In genomic region chr11:24079392-24080391, GRCm38 (mm10) we compare ENCODE assay signal across 8 mouse cellular contexts. TPM values are rescaled to one million over a fixed set of nuclear protein-coding genes. Genes with fewer than 3 reads are reported as not detected.
DNase-seq lines count a peak whose midpoint lies in the region; ATAC-seq and TF ChIP-seq lines count a peak whose summit lies in the region.

No protein-coding gene starts in this region.

- no peaks in the 10 kb centered on the region for H3K27me3 ChIP-seq in embryonic facial prominence, embryonic 11.5 days (ENCODE audit: control insufficient read depth, insufficient read depth, low read length)
- H3K27me3 ChIP-seq in heart, postnatal 0 days (ENCODE audit: control insufficient read depth, insufficient read depth, low read length) = peaks cover 8% of the 10 kb centered on the region

- H3K27ac ChIP-seq in embryonic facial prominence, embryonic 11.5 days (replicated peaks; ENCODE audit: low read depth, low read length) = peak overlapping the region; percentile 96
- peak overlapping the region; percentile 84 for H3K27ac ChIP-seq in heart, postnatal 0 days (ENCODE audit: low read depth)

- H3K9me3 ChIP-seq in embryonic facial prominence, embryonic 11.5 days (replicated peaks; ENCODE audit: control insufficient read depth, low read length) = no peaks in the 10 kb centered on the region
- no peaks in the 10 kb centered on the region for H3K9me3 ChIP-seq in heart, postnatal 0 days (replicated peaks; ENCODE audit: control insufficient read depth, low read length)

- TF ChIP-seq EP300 in heart, postnatal 0 days (IDR thresholded peaks at IDR 0.05; ENCODE audit: low read depth) = no peak

- H3K4me3 ChIP-seq in embryonic facial prominence, embryonic 11.5 days (ENCODE audit: low read depth, low read length) = peak overlapping the region; percentile 92
- H3K4me3 ChIP-seq in heart, postnatal 0 days (ENCODE audit: low read depth, low read length) = peak overlapping the region; percentile 70

- peak overlapping the region; percentile 99 for H3K9ac ChIP-seq in embryonic facial prominence, embryonic 11.5 days (replicated peaks; ENCODE audit: low read length)
- H3K9ac ChIP-seq in heart, postnatal 0 days (replicated peaks; ENCODE audit: low read depth, low read length) = peak overlapping the region; percentile 72

- TF ChIP-seq CTCF in heart, postnatal 0 days (IDR thresholded peaks at IDR 0.05; ENCODE audit: low read depth) = no peak

- no peak for ATAC-seq in embryonic facial prominence, embryonic 11.5 days (replicated peaks; ENCODE audit: insufficient number of reproducible peaks, low FRiP score, low TSS enrichment, low read depth)
- no peak for ATAC-seq in heart, postnatal 0 days (ENCODE audit: insufficient read depth, low read depth)
- peak; percentile 15; the same call in 1 of the 2 replicates for ATAC-seq in megakaryocyte-erythroid progenitor cell, adult 5-6 weeks (replicated peaks; ENCODE audit: low FRiP score, low TSS enrichment, poor library complexity, severe bottlenecking)

- WGBS in embryonic facial prominence, embryonic 11.5 days = under 1% methylated on average over 43 of the region's 43 CpGs
- WGBS in heart, postnatal 0 days = under 1% methylated on average over 43 of the region's 43 CpGs

- no peaks in the 10 kb centered on the region for H3K36me3 ChIP-seq in embryonic facial prominence, embryonic 11.5 days (replicated peaks; ENCODE audit: control insufficient read depth, insufficient read depth, low read depth, low read length)
- H3K36me3 ChIP-seq in heart, postnatal 0 days (replicated peaks; ENCODE audit: control insufficient read depth, insufficient read depth, low read length) = no peaks in the 10 kb centered on the region

- peak; percentile 71 to 72 for DNase-seq in right cerebral cortex, postnatal 10 days (ENCODE audit: low spot score in 2 of 2)
- DNase-seq in right cerebral cortex, postnatal 36 days (ENCODE audit: low spot score in 2 of 2) = no peak
- peak; percentile 73 for DNase-seq in embryonic facial prominence, embryonic 11.5 days (ENCODE audit: low spot score)
- peak; percentile 31 for DNase-seq in heart, postnatal 0 days (ENCODE audit: low spot score)
- DNase-seq in layer of hippocampus, postnatal 36 days = peak; percentile 71 to 74
- peak; percentile 21 to 44 for DNase-seq in spleen, postnatal 14 days (ENCODE audit: low spot score in 2 of 2)
- DNase-seq in frontal cortex, adult 2 months (ENCODE audit: extremely low spot score in 1 of 2, low spot score in 1 of 2) = no peak

- H3K4me1 ChIP-seq in embryonic facial prominence, embryonic 11.5 days (ENCODE audit: control insufficient read depth, insufficient read depth, low read length) = peaks cover 2% of the 10 kb centered on the region
- peaks cover 20% of the 10 kb centered on the region; the same call in 1 of the 2 replicates for H3K4me1 ChIP-seq in heart, postnatal 0 days (ENCODE audit: control insufficient read depth, insufficient read depth)

- peak overlapping the region; percentile 97 for H3K4me2 ChIP-seq in embryonic facial prominence, embryonic 11.5 days (ENCODE audit: low read depth, low read length)
- peak overlapping the region; percentile 98 for H3K4me2 ChIP-seq in heart, postnatal 0 days (ENCODE audit: low read depth, low read length)

RNA-seq across cellular contexts. Expression of gene Bcl11a, which starts 1.8 kb away (rescaled TPM):
- polyA plus RNA-seq in embryonic facial prominence, embryonic 11.5 days (2014; fragmentation: Nextera tagmentation; extraction: Ambion mirVana) = 66.1 and 71.9 TPM in 2 replicates
- total RNA-seq in heart, postnatal 0 days (2014; rRNA removed; ENCODE audit: low replicate concordance) = 4.1 and 7.1 TPM in 2 replicates
- polyA plus RNA-seq in heart, postnatal 0 days (2015; fragmentation: Nextera tagmentation; extraction: Ambion mirVana) = 7.4 and 8.2 TPM in 2 replicates
- 100 to 1,000 TPM; 112 to 113 TPM for total RNA-seq in layer of hippocampus, postnatal 36 days (2021)
- 194 and 225 TPM in 2 replicates for total RNA-seq in megakaryocyte-erythroid progenitor cell, adult 5-6 weeks (2014; fragmentation: Nextera tagmentation)
- 69.3 and 74.2 TPM in 2 replicates for total RNA-seq in megakaryocyte-erythroid progenitor cell, adult 5-6 weeks (2017)
- 79.7 and 81.5 TPM in 2 replicates for polyA plus RNA-seq in frontal cortex, adult 2 months (2012; rRNA removed)

RNA-seq across cellular contexts. Expression of gene A830031A19Rik, which starts 4.8 kb away (rescaled TPM):
- not detected in 2 replicates for polyA plus RNA-seq in embryonic facial prominence, embryonic 11.5 days (2014; fragmentation: Nextera tagmentation; extraction: Ambion mirVana)
- not detected in 2 replicates for total RNA-seq in heart, postnatal 0 days (2014; rRNA removed; ENCODE audit: low replicate concordance)
- polyA plus RNA-seq in heart, postnatal 0 days (2015; fragmentation: Nextera tagmentation; extraction: Ambion mirVana) = not detected in 2 replicates
- 1 to 10 TPM; 1.4 to 1.6 TPM for total RNA-seq in layer of hippocampus, postnatal 36 days (2021)
- total RNA-seq in megakaryocyte-erythroid progenitor cell, adult 5-6 weeks (2014; fragmentation: Nextera tagmentation) = not detected in 2 replicates
- total RNA-seq in megakaryocyte-erythroid progenitor cell, adult 5-6 weeks (2017) = not detected in 2 replicates
- 1.2 and 1.8 TPM in 2 replicates for polyA plus RNA-seq in frontal cortex, adult 2 months (2012; rRNA removed)

Comparison
In these comparisons a context has a peak if more than half of its experiments do, and no peak if none do; other contexts are left out.
1. DNase-seq: peak in right cerebral cortex, postnatal 10 days (2 of 2), embryonic facial prominence, embryonic 11.5 days (single experiment), heart, postnatal 0 days (single experiment), layer of hippocampus, postnatal 36 days (2 of 2) and spleen, postnatal 14 days (2 of 2); none in right cerebral cortex, postnatal 36 days (0 of 2) and frontal cortex, adult 2 months (0 of 2).